Mouse (Mus musculus) brain, embryonic 14.5 days (tissue): ENCODE results near the gene Atn1.

Source experiments
- CTCF ChIP-seq: fragments of 200-500 bp; IDR thresholded peaks from 2 replicates; pipeline ENCODE4 v1.5.1; 2012; ENCODE audit warnings: inconsistent platforms, mild to moderate bottlenecking, moderate library complexity, borderline replicate concordance; ENCODE audit not compliant: insufficient read depth, insufficient read length; ENCODE audit errors: extremely low read depth
- POLR2A ChIP-seq: fragments of 200-500 bp; IDR thresholded peaks from 2 replicates; pipeline ENCODE4 v1.6.1; 2012; ENCODE audit warnings: mild to moderate bottlenecking, inconsistent platforms, borderline replicate concordance; ENCODE audit not compliant: poor library complexity, insufficient read depth, insufficient read length, severe bottlenecking; ENCODE audit errors: extremely low read depth

DNA sequence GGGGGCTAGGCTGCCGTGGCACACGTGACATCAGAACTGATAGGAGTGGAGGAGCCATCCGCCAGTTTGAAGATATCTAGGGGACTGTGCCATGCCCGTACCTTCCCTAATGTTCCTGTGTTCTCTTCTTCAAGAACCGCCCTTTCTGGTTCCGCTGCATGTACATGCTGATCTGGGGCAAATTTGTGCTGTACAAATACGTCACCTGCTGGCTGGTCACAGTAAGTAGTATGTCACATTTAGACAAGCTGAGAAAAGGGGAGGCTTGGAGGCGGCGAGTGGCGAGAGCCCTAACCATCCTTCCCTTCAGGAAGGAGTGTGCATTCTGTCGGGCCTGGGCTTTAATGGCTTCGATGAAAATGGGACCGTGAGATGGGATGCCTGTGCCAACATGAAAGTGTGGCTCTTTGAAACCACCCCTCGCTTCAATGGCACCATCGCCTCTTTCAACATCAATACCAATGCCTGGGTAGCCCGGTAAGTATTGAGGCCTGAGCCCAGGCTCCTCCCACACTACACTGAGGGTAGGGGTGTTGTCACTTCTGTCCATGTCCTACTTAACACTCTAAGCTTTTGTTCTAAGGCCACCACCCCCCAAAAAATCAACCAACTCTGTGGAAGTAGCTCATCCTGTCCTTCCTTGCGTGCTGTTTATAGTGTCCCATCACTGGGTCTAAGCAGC lies 54.1 kb downstream of the Atn1 start:
- TF ChIP-seq CTCF (no peak), POLR2A (no peak)
